Mouse (Mus musculus) layer of hippocampus, adult 9-10 months (tissue): ENCODE measurements around the gene Sept11.

Experiments
- DNase-seq: peaks from one replicate; pipeline ENCODE4 v3.0.0; 2022; ENCODE audit warnings: low spot score

Gene Sept11

GRCm38 (mm10) chr5:93092857-93093622 lies at the start of gene Sept11:
Sept11 (plus strand) TSS chr5:93093437.
- peak; percentile 84 for DNase-seq

- DNase-seq, result no peak
Measured at GRCm38 (mm10) chr5:93043688-93044583, 49.3 kb upstream of the Sept11 start.

GRCm38 (mm10) chr5:93044584-93045370 lies 48.5 kb upstream of the Sept11 start, which contains the start of gene Sowahb:
Sowahb (minus strand) TSS chr5:93045022.
- DNase-seq, result no peak

- DNase-seq, result no peak
Measured at GRCm38 (mm10) chr5:93045371-93045714, 47.9 kb upstream of the Sept11 start.

GRCm38 (mm10) chr5:93046306-93046845 lies 46.9 kb upstream of the Sept11 start:
- DNase-seq, result no peak

GRCm38 (mm10) chr5:93048481-93049240 lies 44.6 kb upstream of the Sept11 start:
- no peak for DNase-seq

- no peak for DNase-seq
Measured at GRCm38 (mm10) chr5:93049971-93050370, 43.3 kb upstream of the Sept11 start.

GRCm38 (mm10) chr5:93051041-93051440 lies 42.2 kb upstream of the Sept11 start:
- DNase-seq, result no peak

GRCm38 (mm10) chr5:93051951-93052350 lies 41.3 kb upstream of the Sept11 start:
- DNase-seq, result peak; percentile 41

- DNase-seq, result no peak
Measured at GRCm38 (mm10) chr5:93053606-93054397, 39.4 kb upstream of the Sept11 start.

GRCm38 (mm10) chr5:93060865-93061264 lies 32.4 kb upstream of the Sept11 start:
- DNase-seq, result no peak

- no peak for DNase-seq
Measured at GRCm38 (mm10) chr5:93077661-93078323, 15.4 kb upstream of the Sept11 start.

GRCm38 (mm10) chr5:93079596-93079995 lies 13.6 kb upstream of the Sept11 start:
- no peak for DNase-seq

- DNase-seq, result no peak
Measured at GRCm38 (mm10) chr5:93085015-93085598, 8.1 kb upstream of the Sept11 start.

GRCm38 (mm10) chr5:93085900-93086299 lies 7.3 kb upstream of the Sept11 start:
- no peak for DNase-seq

- no peak for DNase-seq
Measured at GRCm38 (mm10) chr5:93091266-93091665, 2.0 kb upstream of the Sept11 start.

- DNase-seq, result no peak
Measured at GRCm38 (mm10) chr5:93092147-93092781, 973 bp upstream of the Sept11 start.

GRCm38 (mm10) chr5:93093638-93094527 lies 646 bp downstream of the Sept11 start:
- DNase-seq, result no peak
